Mouse (Mus musculus) gastrocnemius, adult 18-20 months (tissue): ENCODE data around the gene Enox1. TPM values are rescaled to one million over a fixed set of nuclear protein-coding genes. Genes with fewer than 3 reads are reported as not detected.
A peak's percentile ranks its signal among the peaks of the same experiment; 100 is the strongest.

Source experiments
- DNase-seq: peaks from one replicate; pipeline ENCODE4 v3.0.0; 2021; ENCODE audit warnings: low spot score
- total RNA-seq, 2 experiments: library from RNA; stranded (reverse); gene quantifications; 2 replicates each; pipeline ENCODE4 v1.2.3; 2021

Gene Enox1
- total RNA-seq, 2 experiments from 2014 or later: 1.0 to 1.2 TPM

GRCm38 (mm10) chr14:77673138-77673537 lies 516.6 kb downstream of the Enox1 start:
- no peak for DNase-seq

GRCm38 (mm10) chr14:77677951-77678350 lies 521.4 kb downstream of the Enox1 start:
- no peak for DNase-seq

GRCm38 (mm10) chr14:77679877-77680276 lies 523.3 kb downstream of the Enox1 start:
- no peak for DNase-seq

- no peak for DNase-seq
These were observed 526.5 kb downstream of the Enox1 start for GRCm38 (mm10) chr14:77682888-77683555.

- no peak for DNase-seq
These were observed 533.3 kb downstream of the Enox1 start for GRCm38 (mm10) chr14:77689816-77690215.

- DNase-seq: no peak
These were observed 548.4 kb downstream of the Enox1 start for GRCm38 (mm10) chr14:77705006-77705405.

GRCm38 (mm10) chr14:77706511-77707246 lies 550.1 kb downstream of the Enox1 start:
- no peak for DNase-seq

GRCm38 (mm10) chr14:77707279-77707678 lies 550.7 kb downstream of the Enox1 start:
- no peak for DNase-seq

- no peak for DNase-seq
These were observed 552.0 kb downstream of the Enox1 start for GRCm38 (mm10) chr14:77708354-77709150.

GRCm38 (mm10) chr14:77714931-77715535 lies 558.5 kb downstream of the Enox1 start:
- DNase-seq: no peak

- DNase-seq: no peak
These were observed 560.4 kb downstream of the Enox1 start for GRCm38 (mm10) chr14:77716981-77717380.

- DNase-seq: peak; percentile 32
These were observed 562.3 kb downstream of the Enox1 start for GRCm38 (mm10) chr14:77718814-77719213.

GRCm38 (mm10) chr14:77738056-77738455 lies 581.5 kb downstream of the Enox1 start:
- DNase-seq: no peak

- DNase-seq: no peak
These were observed 582.3 kb downstream of the Enox1 start for GRCm38 (mm10) chr14:77738751-77739365.

- DNase-seq: no peak
These were observed 582.8 kb downstream of the Enox1 start for GRCm38 (mm10) chr14:77739376-77739775.

GRCm38 (mm10) chr14:77744638-77745240 lies 588.2 kb downstream of the Enox1 start:
- no peak for DNase-seq

- DNase-seq: no peak
These were observed 592.4 kb downstream of the Enox1 start for GRCm38 (mm10) chr14:77748920-77749319.
